Mouse (Mus musculus) cortical plate, adult 2 months (tissue): ENCODE measurements around the gene Pigf.

ENCODE experiments used
- CTCF ChIP-seq: fragments of 200-500 bp; IDR thresholded peaks from 2 replicates; pipeline ENCODE4 v1.5.1; 2011; ENCODE audit warnings: mild to moderate bottlenecking, control low read depth, low read length; ENCODE audit not compliant: insufficient read depth; ENCODE audit errors: extremely low read depth
- POLR2A ChIP-seq: fragments of 200-500 bp; IDR thresholded peaks from 2 replicates; pipeline ENCODE4 v1.6.1; 2011; ENCODE audit warnings: mild to moderate bottlenecking, low read length, control low read depth; ENCODE audit not compliant: insufficient read depth; ENCODE audit errors: extremely low read depth

GRCm38 (mm10) chr17:86947840-86948796 is 77.1 kb downstream of the Pigf start, which contains the start of gene Atp6v1e2:
- TF ChIP-seq POLR2A (no peak), CTCF (no peak)
